10 mouse cellular contexts compared by ENCODE assay signal in the genomic region with DNA sequence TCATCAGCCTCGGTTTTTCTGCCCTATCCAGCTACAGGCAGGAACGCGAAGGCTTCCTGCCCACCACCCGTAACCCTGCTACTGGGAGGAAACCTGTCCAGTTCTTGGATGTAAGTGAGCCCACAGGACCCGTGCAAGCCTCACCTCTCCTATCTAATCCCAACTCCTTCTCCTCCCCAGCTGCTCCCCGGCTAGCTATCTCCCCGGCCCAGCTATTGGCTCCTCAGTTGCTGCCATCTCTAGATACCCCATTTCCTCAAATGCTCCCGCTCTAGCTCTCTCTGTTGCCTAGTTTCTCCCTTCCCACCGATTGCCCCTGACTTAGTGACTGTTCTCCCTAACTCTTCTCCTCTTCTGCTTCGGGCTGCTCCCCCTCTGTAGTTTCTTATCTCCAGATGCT. TPM values are rescaled to one million over a fixed set of nuclear protein-coding genes. Genes with fewer than 3 reads are reported as not detected.
DNase-seq lines count a peak whose midpoint lies in the region; ATAC-seq and TF ChIP-seq lines count a peak whose summit lies in the region.
"Had no signal": no experiment of that assay in that cellular context is flagged by ENCODE, and none has a peak within 500 bp of the region (broad histone marks: within the 10 kb centered on the region; RNA-seq: fewer than 3 reads in every experiment).

No protein-coding gene starts in this region.

- H3K27ac ChIP-seq in heart, postnatal 0 days (ENCODE audit: low read depth) = no peak overlapping the region
- no peak overlapping the region for H3K27ac ChIP-seq in hindbrain, embryonic 12.5 days

- no peaks in the 10 kb centered on the region for H3K4me1 ChIP-seq in heart, postnatal 0 days (ENCODE audit: control insufficient read depth, insufficient read depth)
- H3K4me1 ChIP-seq in hindbrain, embryonic 12.5 days = no peaks in the 10 kb centered on the region

- no peak for TF ChIP-seq EP300 in heart, postnatal 0 days (IDR thresholded peaks at IDR 0.05; ENCODE audit: low read depth)

- no peak for DNase-seq in heart, postnatal 0 days (ENCODE audit: low spot score)
- DNase-seq in heart, adult 9 months (ENCODE audit: low spot score in 2 of 2) = no peak
- peak; percentile 52 for DNase-seq in c-Kit-negative CD71-positive TER-119-positive erythroid progenitor cells, embryonic 14.5 days (ENCODE audit: low read depth, low spot score)
- no peak for DNase-seq in right cerebral cortex, postnatal 14 days
- no peak for DNase-seq in cerebellum, postnatal 4 days (ENCODE audit: low spot score in 2 of 2)
- DNase-seq in ovary, postnatal 36 days (ENCODE audit: low spot score) = no peak
- DNase-seq: adrenal gland, postnatal 14 days; kidney, adult 8-10 months had no signal

- WGBS in heart, postnatal 0 days = 17% methylated on average over 10 of the region's 10 CpGs
- 34% methylated on average over 10 of the region's 10 CpGs for WGBS in hindbrain, embryonic 12.5 days

- no peak for TF ChIP-seq CTCF in heart, postnatal 0 days (IDR thresholded peaks at IDR 0.05; ENCODE audit: low read depth)

- H3K27me3 ChIP-seq in heart, postnatal 0 days (ENCODE audit: control insufficient read depth, insufficient read depth, low read length) = no peaks in the 10 kb centered on the region
- peaks cover 12% of the 10 kb centered on the region; the same call in 1 of the 2 replicates for H3K27me3 ChIP-seq in hindbrain, embryonic 12.5 days

- no peaks in the 10 kb centered on the region for H3K36me3 ChIP-seq in heart, postnatal 0 days (replicated peaks; ENCODE audit: control insufficient read depth, insufficient read depth, low read length)
- H3K36me3 ChIP-seq in hindbrain, embryonic 12.5 days = no peaks in the 10 kb centered on the region

- peak overlapping the region; percentile 34; the same call in 1 of the 2 replicates for H3K4me3 ChIP-seq in heart, postnatal 0 days (ENCODE audit: low read depth, low read length)
- H3K4me3 ChIP-seq in hindbrain, embryonic 12.5 days = no peak overlapping the region

- H3K4me2 ChIP-seq in heart, postnatal 0 days (ENCODE audit: low read depth, low read length) = peak overlapping the region; percentile 53
- H3K4me2 ChIP-seq in hindbrain, embryonic 12.5 days (replicated peaks) = peak overlapping the region; percentile 24

- ATAC-seq in heart, postnatal 0 days (ENCODE audit: insufficient read depth, low read depth) = no peak
- ATAC-seq in hindbrain, embryonic 12.5 days (ENCODE audit: low FRiP score) = no peak
- ATAC-seq in megakaryocyte progenitor cell, adult 5-6 weeks (replicated peaks; ENCODE audit: poor library complexity) = peak; percentile 93

- no peak overlapping the region for H3K9ac ChIP-seq in heart, postnatal 0 days (replicated peaks; ENCODE audit: low read depth, low read length)
- H3K9ac ChIP-seq in hindbrain, embryonic 12.5 days = no peak overlapping the region

- no peaks in the 10 kb centered on the region for H3K9me3 ChIP-seq in heart, postnatal 0 days (replicated peaks; ENCODE audit: control insufficient read depth, low read length)
- H3K9me3 ChIP-seq in hindbrain, embryonic 12.5 days (replicated peaks) = no peaks in the 10 kb centered on the region

RNA-seq across cellular contexts. Expression of a gene that starts 1.1 kb away (rescaled TPM):
- total RNA-seq in heart, postnatal 0 days (2014; rRNA removed; ENCODE audit: low replicate concordance) = 10.5 and 20.4 TPM in 2 replicates
- polyA plus RNA-seq in heart, postnatal 0 days (2015; fragmentation: Nextera tagmentation; extraction: Ambion mirVana) = 5.0 and 5.8 TPM in 2 replicates
- 5.5 and 6.1 TPM in 2 replicates for polyA plus RNA-seq in hindbrain, embryonic 12.5 days (2016; fragmentation: Nextera tagmentation; extraction: Ambion mirVana)
- total RNA-seq in megakaryocyte progenitor cell, adult 5-6 weeks (2015) = 6.6 and 12.0 TPM in 2 replicates
- 3.2 and 8.6 TPM in 2 replicates for total RNA-seq in megakaryocyte progenitor cell, adult 5-6 weeks (2017)

RNA-seq across cellular contexts. Expression of a gene that starts 19.8 kb away (rescaled TPM):
- 20.9 and 25.1 TPM in 2 replicates for total RNA-seq in heart, postnatal 0 days (2014; rRNA removed; ENCODE audit: low replicate concordance)
- 17.1 and 18.8 TPM in 2 replicates for polyA plus RNA-seq in heart, postnatal 0 days (2015; fragmentation: Nextera tagmentation; extraction: Ambion mirVana)
- polyA plus RNA-seq in hindbrain, embryonic 12.5 days (2016; fragmentation: Nextera tagmentation; extraction: Ambion mirVana) = 43.1 and 43.5 TPM in 2 replicates
- total RNA-seq in megakaryocyte progenitor cell, adult 5-6 weeks (2015) = 28.1 and 36.6 TPM in 2 replicates
- 23.7 and 25.1 TPM in 2 replicates for total RNA-seq in megakaryocyte progenitor cell, adult 5-6 weeks (2017)

RNA-seq across cellular contexts. Expression of a gene that starts 55.2 kb away (rescaled TPM):
- total RNA-seq in heart, postnatal 0 days (2014; rRNA removed; ENCODE audit: low replicate concordance) = not detected in 2 replicates
- polyA plus RNA-seq in heart, postnatal 0 days (2015; fragmentation: Nextera tagmentation; extraction: Ambion mirVana) = not detected in 2 replicates
- not detected in 2 replicates for polyA plus RNA-seq in hindbrain, embryonic 12.5 days (2016; fragmentation: Nextera tagmentation; extraction: Ambion mirVana)
- 0.59 TPM in 1 of 2 replicates, not detected in the other for total RNA-seq in megakaryocyte progenitor cell, adult 5-6 weeks (2015)
- total RNA-seq in megakaryocyte progenitor cell, adult 5-6 weeks (2017) = not detected in 2 replicates
- total RNA-seq: adrenal gland, postnatal 14 days had no signal
